Mouse (Mus musculus) brain, embryonic 14.5 days (tissue): Measurements from ENCODE around the gene Rflnb.

Experiments used
- CTCF ChIP-seq: fragments of 200-500 bp; IDR thresholded peaks from 2 replicates; pipeline ENCODE4 v1.5.1; 2012; ENCODE audit warnings: inconsistent platforms, mild to moderate bottlenecking, moderate library complexity, borderline replicate concordance; ENCODE audit not compliant: insufficient read depth, insufficient read length; ENCODE audit errors: extremely low read depth
- POLR2A ChIP-seq: fragments of 200-500 bp; IDR thresholded peaks from 2 replicates; pipeline ENCODE4 v1.6.1; 2012; ENCODE audit warnings: mild to moderate bottlenecking, inconsistent platforms, borderline replicate concordance; ENCODE audit not compliant: poor library complexity, insufficient read depth, insufficient read length, severe bottlenecking; ENCODE audit errors: extremely low read depth

DNA sequence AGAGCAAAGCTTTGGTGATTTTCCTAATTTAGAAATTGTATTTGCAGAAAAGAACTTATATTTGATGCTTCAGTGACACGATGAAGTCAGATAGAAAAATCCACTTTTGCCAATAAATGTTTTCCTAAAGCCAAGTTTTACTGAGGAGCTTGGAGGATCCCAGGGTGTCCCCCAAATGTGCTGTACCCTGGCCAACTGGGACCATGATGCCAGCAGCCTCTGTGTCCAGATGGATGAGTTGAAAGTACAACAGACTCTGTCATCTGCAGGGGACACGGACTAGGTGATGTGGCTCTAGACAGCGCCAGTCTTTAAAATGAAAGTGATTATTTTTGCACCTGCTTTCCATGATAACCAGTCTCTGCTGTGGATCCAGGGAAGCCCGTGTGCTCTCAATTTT, 7.7 kb downstream of the Rflnb start:
- TF ChIP-seq POLR2A (no peak), CTCF (no peak)
